Comparison of ENCODE assay signal across 7 mouse cellular contexts in the genomic region with DNA sequence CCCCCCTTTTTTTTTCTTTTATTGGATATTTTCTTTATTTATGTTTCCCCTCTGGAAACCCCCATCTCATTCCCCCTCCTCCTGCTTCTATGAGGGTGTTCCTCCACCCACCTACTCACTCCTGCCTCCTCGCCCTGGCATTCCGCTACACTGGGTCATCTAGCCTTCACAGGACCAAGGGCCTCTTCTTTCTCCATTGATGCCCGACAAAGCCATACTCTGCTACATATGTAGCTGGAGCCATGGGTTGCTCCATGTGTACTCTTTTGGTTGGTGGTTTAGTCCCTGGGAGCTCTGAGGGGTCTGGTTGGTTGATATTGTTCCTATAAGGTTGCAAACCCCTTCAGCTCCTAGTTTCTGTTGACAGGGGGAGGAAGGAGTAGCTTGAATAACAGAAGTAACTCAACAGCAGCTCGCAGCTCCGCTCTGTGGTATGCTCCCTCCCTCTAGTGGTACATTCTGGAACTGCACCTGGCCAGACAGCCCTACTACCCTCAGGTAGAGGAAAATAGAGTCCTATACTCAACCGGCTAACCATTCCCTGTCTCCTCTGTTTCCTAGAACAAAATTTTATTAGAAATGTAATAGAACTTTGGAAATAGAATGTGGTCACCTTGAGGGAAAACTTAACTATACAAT. TPM values are rescaled to one million over a fixed set of nuclear protein-coding genes. Genes with fewer than 3 reads are reported as not detected.
A peak's percentile ranks its signal among the peaks of the same experiment; 100 is the strongest.
DNase-seq lines count a peak whose midpoint lies in the region; ATAC-seq lines count a peak whose summit lies in the region.

No protein-coding gene starts in this region.

- H3K4me3 ChIP-seq in intestine, embryonic 15.5 days (replicated peaks) = no peak overlapping the region
- no peak overlapping the region for H3K4me3 ChIP-seq in midbrain, embryonic 10.5 days

- H3K27ac ChIP-seq in intestine, embryonic 15.5 days = no peak overlapping the region
- H3K27ac ChIP-seq in midbrain, embryonic 10.5 days (replicated peaks) = no peak overlapping the region

- H3K9me3 ChIP-seq in intestine, embryonic 15.5 days = no peaks in the 10 kb centered on the region
- H3K9me3 ChIP-seq in midbrain, embryonic 10.5 days (replicated peaks) = no peaks in the 10 kb centered on the region

- no peaks in the 10 kb centered on the region for H3K27me3 ChIP-seq in intestine, embryonic 15.5 days (replicated peaks)
- H3K27me3 ChIP-seq in midbrain, embryonic 10.5 days (ENCODE audit: low read depth, poor library complexity, severe bottlenecking) = no peaks in the 10 kb centered on the region

- no peaks in the 10 kb centered on the region for H3K4me1 ChIP-seq in intestine, embryonic 15.5 days (replicated peaks)
- no peaks in the 10 kb centered on the region for H3K4me1 ChIP-seq in midbrain, embryonic 10.5 days

- H3K4me2 ChIP-seq in intestine, embryonic 15.5 days (replicated peaks) = no peak overlapping the region

- no peaks in the 10 kb centered on the region for H3K36me3 ChIP-seq in intestine, embryonic 15.5 days
- H3K36me3 ChIP-seq in midbrain, embryonic 10.5 days = no peaks in the 10 kb centered on the region

- peak; percentile 100 for ATAC-seq in common myeloid progenitor, adult 5-6 weeks (replicated peaks; ENCODE audit: low read depth, poor library complexity, severe bottlenecking)
- peak; percentile 80 for ATAC-seq in intestine, embryonic 15.5 days

- no peak overlapping the region for H3K9ac ChIP-seq in intestine, embryonic 15.5 days

- DNase-seq in adipocyte (ENCODE audit: low spot score) = peak; percentile 77
- peak; percentile 87 for DNase-seq in gastrocnemius, postnatal 10 days
- DNase-seq in left cerebral cortex, postnatal 10 days (ENCODE audit: extremely low spot score in 1 of 2, low spot score in 2 of 2) = peak; percentile 70 to 83
- DNase-seq in midbrain, embryonic 10.5 days (ENCODE audit: low spot score) = peak; percentile 76
- DNase-seq in right cerebral cortex, postnatal 4 days = peak; percentile 88

- 52% methylated on average over 6 of the region's 6 CpGs for WGBS in intestine, embryonic 15.5 days
- WGBS in midbrain, embryonic 10.5 days = 55% methylated on average over 6 of the region's 6 CpGs

- intact Hi-C loops in left cerebral cortex, postnatal 10 days (cut with DNase I) = loop anchor here (5.0 kb wide), 1 partner anchor 232 kb away; the partner anchor contains the start of gene Msl3l2

RNA-seq across cellular contexts. Expression of gene Gja1, which starts 38.2 kb away (rescaled TPM):
- total RNA-seq in common myeloid progenitor, adult 5-6 weeks (2017) = 14.8 and 16.1 TPM in 2 replicates
- 10 to 100 TPM; 29.0 to 56.0 TPM for total RNA-seq in gastrocnemius, postnatal 10 days (2021)
- 38.6 and 43.2 TPM in 2 replicates for polyA plus RNA-seq in intestine, embryonic 15.5 days (2015; fragmentation: Nextera tagmentation; extraction: Ambion mirVana)
- 100 to 1,000 TPM; 169 to 189 TPM for total RNA-seq in left cerebral cortex, postnatal 10 days (2021)
- 121 and 144 TPM in 2 replicates for polyA plus RNA-seq in midbrain, embryonic 10.5 days (2016; fragmentation: Nextera tagmentation; extraction: Ambion mirVana)
